Mouse (Mus musculus): ENCODE results near the gene Lyplal1. TPM values are rescaled to one million over a fixed set of nuclear protein-coding genes. Genes with fewer than 3 reads are reported as not detected.

Gene Lyplal1
- 1.7 and 2.1 TPM in 2 replicates for polyA plus RNA-seq (2012)

GRCm38 (mm10) chr1:186116701-186117488 is at the start of gene Lyplal1:
Gene Lyplal1, minus strand, starts transcription at chr1:186117310.

Data from megakaryocyte-erythroid progenitor cell, adult 5 weeks (primary cell).